Mouse (Mus musculus) kidney, adult 2 months (tissue): ENCODE data around the gene Ddx21.

Experiments
- CTCF ChIP-seq: fragments of 200-500 bp; conservative IDR thresholded peaks from 2 replicates; pipeline ENCODE4 v1.5.1; 2011; ENCODE audit warnings: low read depth, mild to moderate bottlenecking, control low read depth, low read length, moderate library complexity, mixed read lengths; ENCODE audit not compliant: insufficient read depth, insufficient read length
- POLR2A ChIP-seq: fragments of 200-500 bp; IDR thresholded peaks from one replicate; pipeline ENCODE4 v1.6.1; 2011; ENCODE audit warnings: low read depth, low read length, control low read depth

- TF ChIP-seq CTCF, result no peak
- peak; percentile 87 for TF ChIP-seq POLR2A
Observed at GRCm38 (mm10) chr10:62602177-62603040, at the start of gene Ddx21.
